Mouse (Mus musculus) natural killer cell, adult 2 months (primary cell): ENCODE results near the gene Sec63.

ENCODE experiments used
- DNase-seq, 2 experiments: peaks; one replicate each; pipeline ENCODE4 v3.0.0; 2022; ENCODE audit warnings: low spot score in 2 of 2

Gene Sec63

DNA sequence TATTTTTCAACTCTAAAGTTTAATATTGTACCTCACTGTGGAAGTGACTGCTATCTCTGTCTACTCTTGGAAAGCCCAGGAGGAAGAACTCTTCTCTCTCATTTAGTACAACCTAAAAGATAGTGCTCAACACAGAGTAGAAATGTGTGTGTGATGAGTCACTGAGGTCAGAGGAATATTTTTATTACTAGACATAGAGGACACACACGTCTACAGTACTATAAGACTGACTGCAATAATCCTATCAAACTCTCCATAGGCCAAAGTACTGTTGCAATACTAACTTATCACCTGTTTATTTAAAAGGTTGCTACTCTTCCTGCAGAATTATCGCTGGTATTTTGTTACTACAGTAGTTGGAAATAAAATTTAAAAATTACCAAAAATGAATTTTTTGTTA is 68.7 kb downstream of the Sec63 start:
- DNase-seq: no peak

GRCm38 (mm10) chr10:42830409-42830808 is 69.1 kb downstream of the Sec63 start:
- no peak for DNase-seq

GRCm38 (mm10) chr10:42832677-42833076 is 71.4 kb downstream of the Sec63 start:
- DNase-seq: peak; percentile 14 to 33

- no peak for DNase-seq
Measured at GRCm38 (mm10) chr10:42833871-42834727, 72.8 kb downstream of the Sec63 start.

GRCm38 (mm10) chr10:42838106-42838505 is 76.8 kb downstream of the Sec63 start:
- DNase-seq: no peak

DNA sequence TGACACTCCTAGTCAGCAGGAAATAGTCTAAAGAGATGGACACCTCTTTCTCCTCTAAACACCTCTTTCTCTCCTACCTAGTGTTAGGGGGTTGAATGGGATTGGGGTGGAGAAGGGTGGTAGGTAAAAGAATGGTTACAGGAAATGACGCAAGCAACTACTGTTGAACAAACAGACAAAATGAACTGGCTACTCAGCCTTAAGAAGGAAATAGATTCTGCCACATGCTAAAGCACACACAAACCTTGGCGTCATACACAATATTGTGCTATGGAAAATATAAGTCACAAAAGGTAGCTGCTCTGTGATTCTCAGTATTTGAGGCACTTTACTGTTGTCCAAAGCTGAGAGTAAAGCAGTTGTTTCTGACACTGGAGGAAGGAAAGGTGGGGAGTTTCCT is 77.4 kb downstream of the Sec63 start:
- DNase-seq: peak; percentile 29 to 68

DNA sequence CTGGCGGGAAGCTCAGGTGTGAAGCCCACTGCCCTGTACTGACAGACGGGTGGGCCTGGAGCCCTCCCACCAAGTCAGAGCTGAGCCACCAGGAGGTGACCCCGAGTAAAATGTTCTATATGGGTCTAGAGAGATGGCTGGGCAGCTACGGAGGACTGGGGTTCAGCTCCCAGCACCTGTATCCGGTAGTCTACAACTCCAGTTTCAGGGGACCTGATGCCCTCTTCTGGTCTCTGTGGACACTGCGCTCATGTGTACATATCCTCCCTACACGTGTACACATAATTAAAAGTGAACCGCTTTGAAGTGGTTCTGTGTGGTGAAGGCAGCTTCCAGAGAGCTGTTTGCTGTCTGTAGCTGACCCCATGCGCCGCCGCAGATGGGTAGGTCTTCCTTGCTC is 78.7 kb downstream of the Sec63 start:
- DNase-seq: no peak

GRCm38 (mm10) chr10:42841531-42842195 is 80.4 kb downstream of the Sec63 start:
- peak in 1 of 2 experiments; percentile 28 for DNase-seq

DNA sequence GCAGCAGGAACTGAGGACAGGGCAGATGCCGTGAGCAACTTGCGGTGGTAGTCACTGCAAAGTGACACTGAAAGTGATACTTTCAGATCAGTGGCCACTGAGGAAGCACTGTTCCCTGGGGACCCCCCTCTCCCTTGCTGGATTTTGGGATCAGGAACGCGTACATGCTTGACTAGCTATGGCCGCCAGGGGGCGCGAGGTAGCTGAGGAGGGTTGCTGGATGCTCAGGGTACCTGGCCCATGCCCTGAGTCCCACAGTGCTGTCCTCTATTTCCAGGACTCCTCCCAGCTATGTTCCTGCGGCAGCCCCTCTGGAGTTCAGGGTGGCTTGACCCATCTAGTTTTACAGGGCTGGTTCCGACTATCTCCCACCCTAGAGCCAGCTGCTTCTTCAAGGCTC is 81.1 kb downstream of the Sec63 start:
- DNase-seq: peak; percentile 59 to 74

GRCm38 (mm10) chr10:42843416-42843815 is 82.1 kb downstream of the Sec63 start:
- DNase-seq: no peak

DNA sequence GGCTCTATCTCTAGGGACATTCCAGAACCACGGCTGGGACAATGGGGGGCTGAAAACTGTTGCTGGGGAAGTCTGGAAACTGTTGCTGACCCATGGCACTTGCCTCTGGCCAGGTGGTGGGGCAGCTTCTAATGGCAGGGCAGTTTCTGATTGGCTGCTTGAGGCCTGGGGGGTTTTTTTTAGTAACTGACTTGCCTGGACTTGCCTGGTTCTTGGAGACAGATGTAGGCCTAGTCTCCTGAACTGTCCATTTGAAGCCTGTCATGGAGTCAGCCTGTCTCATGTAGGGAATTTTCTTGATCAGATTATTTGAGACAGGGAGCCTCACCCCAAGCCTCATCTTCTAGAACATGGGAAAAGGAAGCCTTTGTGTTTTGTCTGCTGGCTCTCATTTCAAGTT is 84.2 kb downstream of the Sec63 start:
- DNase-seq: no peak

DNA sequence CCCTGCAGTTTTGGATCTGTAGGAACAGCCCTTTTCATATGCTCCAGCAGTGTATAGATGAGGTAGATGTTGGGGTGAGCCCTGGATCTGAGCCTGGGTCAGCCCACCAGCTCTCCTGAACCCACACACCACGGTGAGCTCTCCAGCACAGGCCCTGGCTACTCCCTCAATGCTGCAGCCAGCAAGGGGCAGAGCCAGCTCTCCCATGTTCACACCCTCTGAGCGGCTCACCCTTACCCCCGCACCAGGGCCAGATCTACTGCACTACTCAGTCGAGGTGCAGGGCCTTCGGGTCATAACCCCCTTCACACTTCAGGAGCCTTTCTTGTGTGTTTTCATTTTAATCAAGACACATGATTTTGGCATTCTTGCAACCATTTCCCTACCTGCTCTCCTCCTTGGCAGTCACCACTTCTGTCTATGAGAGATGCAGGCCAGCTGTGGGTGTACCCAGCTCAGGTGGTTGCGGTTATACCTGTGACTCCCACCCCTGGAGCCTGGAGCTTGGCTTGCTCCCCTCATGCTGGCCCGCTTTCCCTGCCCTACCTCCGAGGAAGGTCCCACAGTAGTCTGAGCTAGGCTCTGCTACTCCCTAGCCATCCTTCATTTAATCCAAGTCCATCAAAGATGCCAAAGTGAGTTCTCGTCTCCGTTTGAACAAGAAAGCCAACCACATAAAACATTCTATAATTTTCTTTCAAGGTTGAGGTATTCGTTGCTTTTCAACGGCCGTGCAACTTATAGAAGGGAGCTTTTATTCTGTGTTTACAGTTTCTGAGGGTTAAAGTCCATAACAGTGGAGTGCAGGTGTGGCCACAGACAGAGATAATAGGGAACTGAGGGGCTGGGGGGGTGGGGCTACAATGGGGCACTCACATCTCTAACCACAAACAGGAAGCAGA is 87.1 kb downstream of the Sec63 start:
- no peak for DNase-seq

- peak in 1 of 2 experiments; percentile 30 for DNase-seq
Measured at GRCm38 (mm10) chr10:42849081-42849400, 87.7 kb downstream of the Sec63 start.

- no peak for DNase-seq
Measured at GRCm38 (mm10) chr10:42854838-42855237, 93.5 kb downstream of the Sec63 start.

GRCm38 (mm10) chr10:42855250-42855649 is 94.0 kb downstream of the Sec63 start:
- DNase-seq: no peak

GRCm38 (mm10) chr10:42856574-42856973 is 95.3 kb downstream of the Sec63 start:
- DNase-seq: no peak

GRCm38 (mm10) chr10:42857021-42857420 is 95.7 kb downstream of the Sec63 start:
- no peak for DNase-seq

- DNase-seq: no peak
Measured at GRCm38 (mm10) chr10:42859781-42860158, 98.5 kb downstream of the Sec63 start.

GRCm38 (mm10) chr10:42860159-42860911 is 99.0 kb downstream of the Sec63 start, which contains the start of gene Scml4:
TSS of gene Scml4 (plus strand) at chr10:42860370.
- peak; percentile 85 to 86 for DNase-seq

GRCm38 (mm10) chr10:42861446-42861845 is 100.2 kb downstream of the Sec63 start:
- no peak for DNase-seq

GRCm38 (mm10) chr10:42862102-42862740 is 100.9 kb downstream of the Sec63 start:
- DNase-seq: peak; percentile 68 to 71
